Mouse (Mus musculus) forebrain, embryonic 11.5 days (tissue): ENCODE measurements at regions not wholly inside any gene's neighbourhood (a gene's known extent, or its start where the extent isn't known, plus 50 kb on each side); places are given as distances from the start of the nearest gene placed in this dataset.
"Not testable (repeated sequence)": the region's sequence is repeated elsewhere in the genome, so short reads cannot be mapped to it uniquely, and the experiment has no call there.

Experiments
- ATAC-seq: fragments of 200-750 bp; cut with Nextera tagmentation; replicated peaks from 2 replicates; pipeline ENCODE4 v1.8.0; 2017; ENCODE audit warnings: moderate TSS enrichment; ENCODE audit not compliant: low FRiP score
- DNase-seq: peaks from one replicate; pipeline ENCODE4 v3.0.0-alpha.2; 2017; ENCODE audit warnings: low spot score
- H3K27ac ChIP-seq: fragments of 300-500 bp; sonication (generic); 2 replicates; pipeline ENCODE4 v1.5.1; 2014; ENCODE audit warnings: low read depth, low read length
- H3K27me3 ChIP-seq: fragments of 300-500 bp; sonication (generic); 2 replicates; pipeline ENCODE4 v1.6.1; 2014; ENCODE audit warnings: mild to moderate bottlenecking, low read length, mixed read lengths; ENCODE audit not compliant: control insufficient read depth, insufficient read depth
- H3K36me3 ChIP-seq: fragments of 300-500 bp; sonication (generic); 2 replicates; pipeline ENCODE4 v1.6.1; 2014; ENCODE audit warnings: mild to moderate bottlenecking, low read length, moderate library complexity, mixed read lengths; ENCODE audit not compliant: control insufficient read depth, insufficient read depth
- H3K4me1 ChIP-seq: fragments of 300-500 bp; sonication (generic); replicated peaks from 2 replicates; pipeline ENCODE4 v1.6.1; 2014; ENCODE audit warnings: low read length, mixed read lengths; ENCODE audit not compliant: control insufficient read depth, insufficient read depth
- H3K4me2 ChIP-seq: fragments of 300-500 bp; sonication (generic); 2 replicates; pipeline ENCODE4 v1.6.1; 2014; ENCODE audit warnings: low read depth, mild to moderate bottlenecking, low read length, moderate library complexity, mixed read lengths; ENCODE audit not compliant: severe bottlenecking
- H3K4me3 ChIP-seq: fragments of 300-500 bp; sonication (generic); 2 replicates; pipeline ENCODE4 v1.5.1; 2014; ENCODE audit warnings: low read depth, low read length
- H3K9ac ChIP-seq: fragments of 300-500 bp; sonication (generic); 2 replicates; pipeline ENCODE4 v1.6.1; 2014; ENCODE audit warnings: low read length
- H3K9me3 ChIP-seq: fragments of 300-500 bp; sonication (generic); 2 replicates; pipeline ENCODE4 v1.6.1; 2016; ENCODE audit warnings: low read length, mixed read lengths; ENCODE audit not compliant: control insufficient read depth
- WGBS: fragments of 180-500 bp; shearing (Covaris S2); extraction: QIAGEN DNeasy Blood & Tissue Kit; methylation state at CpG from one replicate; pipeline ENCODE4 v1.1.7; 2014; 5-methylcytosine and 5-hydroxymethylcytosine counted together

DNA sequence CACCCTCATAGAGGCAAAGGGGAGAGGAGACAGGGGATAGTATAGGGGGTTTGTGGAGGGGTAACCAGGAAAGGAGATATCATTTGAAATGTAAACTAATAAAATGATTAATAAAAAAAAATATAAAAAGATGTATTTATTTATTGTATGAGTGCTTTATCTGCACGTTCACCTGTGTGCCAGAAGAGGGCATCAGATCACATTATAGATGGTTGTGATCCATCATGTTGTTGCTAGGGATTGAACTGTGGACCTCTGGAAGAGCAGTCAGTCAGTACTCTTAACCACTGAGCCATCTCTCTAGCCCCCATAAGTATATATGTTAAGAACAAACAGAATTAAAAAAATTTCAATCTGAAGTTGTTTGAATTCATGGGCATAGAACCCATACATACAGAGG is 69.4 kb upstream of the Max start:
- ATAC-seq, result no peak
- Histone ChIP-seq H3K9ac (no peak overlapping the region), H3K4me1 (no peaks in the 10 kb centered on the region), H3K9me3 (no peaks in the 10 kb centered on the region), H3K4me2 (no peak overlapping the region), H3K27me3 (no peaks in the 10 kb centered on the region), H3K27ac (no peak overlapping the region), H3K4me3 (no peak overlapping the region), H3K36me3 (no peaks in the 10 kb centered on the region)
- WGBS, result 78% methylated on average over 1 of the region's 1 CpGs
- DNase-seq, result no peak

DNA sequence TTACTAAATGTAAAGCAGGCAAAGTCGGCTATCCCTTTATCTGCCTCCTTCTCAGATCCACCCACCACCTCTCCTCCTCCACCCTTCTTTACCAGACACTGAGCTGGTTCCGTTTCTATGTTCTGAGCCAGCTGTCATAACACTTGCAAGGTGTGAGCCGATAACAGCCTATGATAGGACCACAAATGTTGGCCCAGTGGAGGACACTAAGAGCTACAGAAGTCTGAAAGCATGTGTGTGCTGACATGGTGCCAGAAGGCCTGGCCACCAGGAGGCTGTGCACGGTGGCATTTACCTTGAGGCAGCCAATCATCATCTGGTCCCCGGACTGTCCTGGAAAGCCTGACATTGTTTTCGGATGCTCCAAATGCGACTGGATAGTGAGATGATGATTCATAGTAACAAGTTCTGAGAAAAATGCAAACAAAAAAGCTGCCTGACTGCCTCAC is 63.5 kb upstream of the Max start:
- DNase-seq, result peak; percentile 22
- Histone ChIP-seq H3K4me2 (no peak overlapping the region), H3K27me3 (no peaks in the 10 kb centered on the region)

DNA sequence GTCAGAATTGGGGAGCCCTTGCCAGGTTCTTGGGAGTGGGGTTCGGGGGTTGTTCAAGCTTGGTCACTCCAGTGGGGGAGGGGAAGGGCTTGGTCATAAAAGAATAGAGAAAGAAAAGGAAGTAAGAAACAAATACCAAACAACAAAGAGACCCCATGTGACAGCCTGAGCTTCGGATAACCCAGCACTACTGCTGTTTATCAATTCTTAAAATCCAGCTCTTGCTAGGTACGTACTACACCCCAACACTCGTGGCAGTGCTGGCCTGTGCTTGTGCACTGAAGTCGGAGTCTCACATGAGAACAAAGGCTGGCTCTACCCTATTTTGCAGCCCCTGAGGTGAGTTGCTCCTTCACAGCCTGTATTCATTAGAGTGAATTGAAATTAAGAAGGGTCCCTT is 60.5 kb upstream of the Max start:
- WGBS, result 24% methylated on average over 5 of the region's 5 CpGs
- Histone ChIP-seq H3K4me1 (peaks cover 6% of the 10 kb centered on the region; the same call in 1 of the 2 replicates), H3K36me3 (no peaks in the 10 kb centered on the region), H3K27me3 (no peaks in the 10 kb centered on the region), H3K4me2 (no peak overlapping the region), H3K9ac (no peak overlapping the region), H3K4me3 (no peak overlapping the region), H3K9me3 (no peaks in the 10 kb centered on the region), H3K27ac (no peak overlapping the region)
- peak; percentile 51 for DNase-seq
- no peak for ATAC-seq

More for the DNA sequence above, 63.5 kb upstream of the Max start:
- Histone ChIP-seq H3K4me1 (peaks cover 6% of the 10 kb centered on the region; the same call in 1 of the 2 replicates), H3K27ac (no peak overlapping the region), H3K36me3 (no peaks in the 10 kb centered on the region), H3K9ac (no peak overlapping the region), H3K9me3 (no peaks in the 10 kb centered on the region), H3K4me3 (no peak overlapping the region)
- ATAC-seq, result no peak
- WGBS, result 80% methylated on average over 7 of the region's 7 CpGs

DNA sequence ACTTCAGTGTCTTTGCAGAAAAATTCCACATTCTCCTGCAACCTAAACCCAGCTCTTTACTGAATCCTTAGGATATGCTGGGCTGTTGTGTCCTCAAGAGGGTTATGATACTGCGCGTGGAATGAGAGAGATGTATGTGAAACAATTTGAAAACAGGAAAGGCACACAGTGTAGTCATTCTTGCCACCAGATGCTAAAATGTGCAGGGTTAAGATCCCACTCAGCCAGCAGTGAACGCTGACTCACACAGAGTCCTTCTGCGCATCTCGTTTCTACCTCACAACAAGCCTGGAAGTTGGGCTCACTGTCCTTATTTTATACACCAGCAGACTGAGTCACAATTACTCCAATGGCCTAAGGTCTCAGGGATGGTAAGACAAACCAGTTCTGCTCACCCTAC is 59.9 kb upstream of the Max start:
- Histone ChIP-seq H3K9me3 (no peaks in the 10 kb centered on the region), H3K4me2 (no peak overlapping the region), H3K4me3 (no peak overlapping the region), H3K27ac (no peak overlapping the region), H3K4me1 (peaks cover 6% of the 10 kb centered on the region; the same call in 1 of the 2 replicates), H3K27me3 (no peaks in the 10 kb centered on the region), H3K9ac (no peak overlapping the region), H3K36me3 (no peaks in the 10 kb centered on the region)
- DNase-seq (no peak), ATAC-seq (no peak)
- WGBS, result 86% methylated on average over 5 of the region's 5 CpGs

DNA sequence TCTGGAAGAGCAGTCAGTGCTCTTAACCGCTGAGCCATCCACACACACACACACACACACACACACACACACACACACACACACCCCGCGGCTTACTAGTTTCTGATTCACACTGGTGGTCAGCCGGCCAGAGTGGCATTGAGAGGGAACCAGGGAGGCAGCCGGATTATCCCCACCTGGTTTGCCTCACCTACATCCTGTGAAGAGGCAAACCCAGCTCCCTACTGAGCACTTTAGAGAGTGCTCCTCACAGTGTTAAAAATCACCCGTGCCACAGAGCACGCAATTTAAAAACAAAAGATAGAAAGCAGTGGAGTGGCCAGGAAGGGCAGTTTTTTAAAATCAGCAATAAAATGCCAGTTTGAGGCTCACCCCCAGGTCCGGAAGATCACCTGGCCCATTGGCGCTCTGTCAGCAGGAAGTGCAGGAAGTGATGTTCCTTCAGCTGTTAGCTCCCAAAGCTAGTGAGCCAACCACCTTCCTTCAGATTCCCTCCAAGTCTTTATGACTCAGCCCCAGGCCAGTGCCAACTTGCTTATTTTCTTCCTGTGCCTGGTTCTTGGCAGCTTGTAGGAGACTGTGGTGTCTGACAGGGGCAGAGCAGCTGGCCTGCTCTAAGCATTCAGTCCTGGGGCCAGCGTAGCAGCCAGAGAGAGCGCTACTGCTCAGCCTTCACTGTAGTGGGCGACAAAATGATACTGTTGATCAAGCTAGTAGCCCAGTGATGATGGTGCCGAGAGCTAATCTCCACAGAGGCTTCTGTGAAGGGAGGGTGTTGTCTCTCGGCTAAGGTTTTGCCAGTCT is 57.9 kb upstream of the Max start:
- ATAC-seq, result no peak
- Histone ChIP-seq H3K27me3 (no peaks in the 10 kb centered on the region), H3K4me3 (no peak overlapping the region), H3K9ac (no peak overlapping the region), H3K36me3 (no peaks in the 10 kb centered on the region), H3K4me2 (no peak overlapping the region), H3K9me3 (no peaks in the 10 kb centered on the region), H3K4me1 (peaks cover 6% of the 10 kb centered on the region; the same call in 1 of the 2 replicates), H3K27ac (no peak overlapping the region)
- DNase-seq, result peak; percentile 41
- 63% methylated on average over 14 of the region's 14 CpGs for WGBS

DNA sequence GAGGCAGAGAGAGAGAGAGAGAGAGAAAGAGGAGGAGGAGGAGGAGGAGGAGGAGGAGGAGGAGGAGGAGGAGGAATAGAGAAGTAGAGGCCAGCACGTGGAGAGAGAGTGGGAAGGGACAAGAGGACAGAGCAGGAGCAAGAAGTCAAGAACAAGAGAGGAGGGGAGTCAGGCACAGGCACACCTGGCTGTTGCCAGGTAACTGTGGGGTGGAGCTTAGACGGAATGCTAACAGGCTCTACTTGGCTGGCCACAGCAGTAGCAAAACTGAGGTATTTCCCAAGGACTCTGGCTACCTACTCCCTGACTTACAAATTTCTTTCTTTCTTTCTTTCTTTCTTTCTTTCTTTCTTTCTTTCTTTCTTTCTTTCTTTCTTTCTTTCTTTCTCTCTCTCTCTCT is 57.1 kb upstream of the Max start:
- not testable (repeated sequence) for H3K27me3 ChIP-seq, H3K4me3 ChIP-seq, H3K4me2 ChIP-seq, H3K9me3 ChIP-seq, H3K4me1 ChIP-seq, H3K27ac ChIP-seq, H3K9ac ChIP-seq, H3K36me3 ChIP-seq, ATAC-seq
- WGBS, result 39% methylated on average over 2 of the region's 2 CpGs
- peak; percentile 36 for DNase-seq

DNA sequence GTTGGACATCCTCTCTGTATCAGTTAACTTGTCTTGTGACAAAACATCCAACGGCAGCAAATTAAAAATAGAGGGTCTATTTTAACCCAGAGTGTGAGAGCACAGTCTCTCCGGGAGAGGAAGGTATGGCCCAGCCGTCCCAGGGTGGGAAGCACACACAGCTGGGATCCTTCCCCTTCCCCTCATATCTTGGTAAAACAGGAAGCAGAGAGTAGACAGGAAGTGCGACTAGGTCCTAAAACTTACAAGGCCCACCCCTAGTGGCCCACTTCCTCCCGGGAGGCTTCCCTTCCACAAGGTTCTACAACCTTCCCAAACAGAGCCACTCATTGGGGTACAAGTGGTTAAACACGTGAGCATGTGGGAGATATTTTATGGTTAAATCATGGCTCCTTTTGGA is 56.4 kb upstream of the Max start:
- H3K27ac ChIP-seq, result no peak overlapping the region
- no peak overlapping the region for H3K4me3 ChIP-seq
- no peaks in the 10 kb centered on the region for H3K27me3 ChIP-seq
- DNase-seq (peak; percentile 22), ATAC-seq (no peak)
- no peak overlapping the region for H3K4me2 ChIP-seq
- H3K9ac ChIP-seq, result no peak overlapping the region
- 85% methylated on average over 6 of the region's 6 CpGs for WGBS
- no peaks in the 10 kb centered on the region for H3K9me3 ChIP-seq
- no peaks in the 10 kb centered on the region for H3K36me3 ChIP-seq
- peaks cover 6% of the 10 kb centered on the region; the same call in 1 of the 2 replicates for H3K4me1 ChIP-seq

DNA sequence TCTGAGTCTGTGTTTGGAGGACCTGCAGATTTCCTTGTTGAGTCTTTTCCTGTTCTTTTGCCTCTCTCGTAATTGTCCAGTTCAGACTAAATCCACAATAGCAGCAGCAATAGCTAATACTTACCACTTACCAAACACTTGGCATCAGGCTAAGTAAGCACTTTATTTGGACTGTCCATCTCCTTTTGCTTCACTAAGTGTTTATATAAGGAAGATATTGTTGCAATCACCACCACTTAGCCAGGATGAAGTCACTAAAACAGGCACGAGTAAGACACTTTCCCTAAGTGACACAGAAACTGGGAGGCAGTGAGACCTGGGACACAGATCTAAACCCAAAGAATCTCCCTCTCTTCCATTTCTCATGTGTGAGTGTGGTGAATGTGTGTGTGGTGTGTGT is 52.9 kb upstream of the Max start:
- ATAC-seq (no peak), DNase-seq (no peak)
- Histone ChIP-seq H3K9me3 (no peaks in the 10 kb centered on the region), H3K4me3 (no peak overlapping the region), H3K4me1 (no peaks in the 10 kb centered on the region), H3K36me3 (no peaks in the 10 kb centered on the region), H3K27ac (no peak overlapping the region), H3K4me2 (no peak overlapping the region), H3K27me3 (no peaks in the 10 kb centered on the region), H3K9ac (no peak overlapping the region)
- 88% methylated on average over 2 of the region's 2 CpGs for WGBS
